Mouse (Mus musculus): ENCODE results near the gene Stoml3. TPM values are rescaled to one million over a fixed set of nuclear protein-coding genes. Genes with fewer than 3 reads are reported as not detected.

The Stoml3 gene
- 0.14 TPM in 1 of 2 replicates, not detected in the other for polyA plus RNA-seq (2015; fragmentation: Nextera tagmentation; extraction: Ambion mirVana)

DNA sequence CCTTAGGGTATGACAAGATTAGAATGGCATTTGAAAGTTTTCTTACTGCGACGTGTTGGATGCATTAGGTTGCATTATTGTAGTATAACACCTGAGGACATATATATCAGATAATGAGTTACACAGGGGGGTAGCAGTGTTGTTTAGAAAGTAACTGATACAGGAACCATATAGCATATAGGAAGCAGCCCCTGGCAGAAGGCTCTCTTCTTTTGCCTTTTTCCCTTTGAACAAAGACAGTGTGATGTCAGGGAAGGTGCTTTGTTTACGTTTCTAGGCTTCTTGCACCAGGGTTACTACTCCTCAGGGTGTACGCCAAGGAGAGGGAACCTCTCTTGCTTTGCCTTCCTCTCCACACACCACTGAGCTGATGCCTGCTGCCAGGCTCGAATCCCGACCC lies at the start of gene Stoml3:
Gene Stoml3 (plus strand): TSS at position 301 of the 400 bp plus-strand sequence.
- no peak for ATAC-seq (ENCODE audit: insufficient read depth, low FRiP score, low read depth)
- no peaks in the 10 kb centered on the region for H3K9me3 ChIP-seq
- H3K9ac ChIP-seq, result no peak within 1 kb of the TSS
- H3K36me3 ChIP-seq, result no peaks in the 10 kb centered on the region
- WGBS, result 77% methylated on average over 6 of the region's 6 CpGs
- H3K27ac ChIP-seq, result no peak within 1 kb of the TSS
- H3K4me1 ChIP-seq, result no peaks in the 10 kb centered on the region
- H3K27me3 ChIP-seq (replicated peaks), result no peaks in the 10 kb centered on the region
- H3K4me2 ChIP-seq, result no peak within 1 kb of the TSS
- H3K4me3 ChIP-seq (replicated peaks), result no peak within 1 kb of the TSS

DNA sequence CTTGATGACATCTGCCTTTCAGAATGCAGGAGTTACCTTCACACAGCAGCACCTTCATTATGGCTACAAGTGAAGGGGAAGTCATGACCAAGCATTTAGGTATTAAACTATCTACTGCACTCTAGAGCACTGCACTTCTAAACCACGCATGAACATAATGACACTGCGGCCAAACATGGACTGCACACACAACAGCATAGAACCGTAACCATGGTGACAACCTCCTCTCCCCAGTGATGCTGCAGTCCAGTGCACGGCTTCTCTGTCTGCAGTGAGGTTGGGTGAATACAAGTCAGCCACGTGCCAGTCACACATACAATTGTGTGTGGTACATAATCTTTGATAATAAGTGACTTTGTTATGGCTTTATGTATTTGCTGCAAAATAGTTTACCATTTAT lies 42.9 kb upstream of the Stoml3 start:
- H3K36me3 ChIP-seq, result 0 out of 2 replicates have a peak, but pooled peaks cover 2% of the 10 kb centered on the region
- H3K4me2 ChIP-seq, result no peak overlapping the region
- no peak overlapping the region for H3K27ac ChIP-seq
- H3K9me3 ChIP-seq, result no peaks in the 10 kb centered on the region
- 79% methylated on average over 5 of the region's 5 CpGs for WGBS
- no peaks in the 10 kb centered on the region for H3K27me3 ChIP-seq (replicated peaks)
- H3K4me1 ChIP-seq, result no peaks in the 10 kb centered on the region
- H3K4me3 ChIP-seq (replicated peaks), result no peak overlapping the region
- no peak overlapping the region for H3K9ac ChIP-seq
- no peak for ATAC-seq (ENCODE audit: insufficient read depth, low FRiP score, low read depth)

DNA sequence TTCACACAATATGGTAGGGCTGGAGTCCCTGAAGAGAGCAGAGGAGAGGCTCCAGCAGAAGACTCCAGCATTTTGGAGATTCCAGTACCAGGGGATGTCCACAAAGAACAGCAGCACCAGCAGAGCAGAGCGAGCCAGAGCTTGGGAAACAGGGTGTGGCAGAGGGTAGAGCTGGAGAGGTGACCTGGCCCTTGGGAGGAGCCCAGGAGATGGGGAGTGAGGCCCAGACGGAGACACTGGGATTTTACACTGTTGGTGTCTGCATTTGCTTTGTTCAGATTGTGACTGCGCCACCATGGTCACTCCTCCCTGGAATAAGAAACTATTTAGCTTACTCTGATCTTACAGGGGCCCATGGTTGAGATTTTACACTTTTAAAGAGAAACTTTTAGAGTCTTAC lies 41.7 kb upstream of the Stoml3 start:
- Histone ChIP-seq H3K9me3 (no peaks in the 10 kb centered on the region), H3K4me3 (replicated peaks) (no peak overlapping the region), H3K36me3 (peaks cover 10% of the 10 kb centered on the region; the same call in 1 of the 2 replicates), H3K27me3 (replicated peaks) (no peaks in the 10 kb centered on the region), H3K9ac (no peak overlapping the region), H3K4me1 (no peaks in the 10 kb centered on the region), H3K27ac (no peak overlapping the region), H3K4me2 (no peak overlapping the region)
- ATAC-seq (ENCODE audit: insufficient read depth, low FRiP score, low read depth), result no peak
- 82% methylated on average over 3 of the region's 3 CpGs for WGBS

DNA sequence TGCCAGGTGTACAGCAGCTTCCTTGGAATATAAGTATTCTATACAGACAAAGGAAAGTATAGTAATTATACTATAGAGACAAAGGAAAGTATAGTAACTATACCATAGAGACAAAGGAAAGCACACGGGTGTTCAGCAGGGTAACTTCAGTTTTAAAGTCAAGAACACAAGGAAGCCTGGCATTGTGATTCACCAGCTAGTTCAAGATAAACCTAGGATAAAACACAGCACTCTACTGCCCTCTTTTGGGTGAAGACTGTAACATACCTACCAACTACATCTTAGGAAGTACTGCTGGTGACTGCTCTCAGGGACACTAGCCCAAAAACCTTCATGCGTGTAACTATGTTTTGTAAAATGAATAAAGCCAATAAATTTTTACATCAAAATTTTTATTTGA lies 40.2 kb upstream of the Stoml3 start:
- Histone ChIP-seq H3K4me2 (no peak overlapping the region), H3K36me3 (peaks cover 20% of the 10 kb centered on the region), H3K9me3 (no peaks in the 10 kb centered on the region), H3K4me3 (replicated peaks) (no peak overlapping the region), H3K4me1 (no peaks in the 10 kb centered on the region), H3K9ac (no peak overlapping the region), H3K27me3 (replicated peaks) (no peaks in the 10 kb centered on the region), H3K27ac (no peak overlapping the region)
- no peak for ATAC-seq (ENCODE audit: insufficient read depth, low FRiP score, low read depth)
- 26% methylated on average over 2 of the region's 2 CpGs for WGBS

DNA sequence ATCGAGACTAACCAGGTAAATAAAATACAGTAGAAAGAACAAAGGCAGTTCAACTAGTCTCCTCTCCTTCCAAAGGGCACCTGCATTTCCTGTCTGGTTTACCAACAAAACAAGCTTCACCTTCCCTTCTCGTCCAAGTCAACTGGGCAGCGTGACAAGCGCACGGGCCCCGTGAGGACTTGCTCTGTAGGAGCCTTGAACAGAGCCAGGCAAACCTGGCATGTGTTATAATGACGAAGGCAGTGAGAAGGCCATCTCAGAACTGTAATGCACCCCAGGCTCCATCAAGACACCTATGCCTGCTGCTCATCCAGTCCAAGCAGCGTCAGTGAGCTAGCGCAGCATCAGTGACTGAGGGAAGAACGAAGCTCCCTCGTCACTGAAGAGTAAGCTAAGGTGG lies 37.8 kb upstream of the Stoml3 start:
- Histone ChIP-seq H3K27ac (no peak overlapping the region), H3K9ac (no peak overlapping the region), H3K36me3 (peaks cover 33% of the 10 kb centered on the region), H3K9me3 (no peaks in the 10 kb centered on the region), H3K4me2 (no peak overlapping the region), H3K4me3 (replicated peaks) (no peak overlapping the region), H3K27me3 (replicated peaks) (no peaks in the 10 kb centered on the region), H3K4me1 (no peaks in the 10 kb centered on the region)
- 92% methylated on average over 11 of the region's 11 CpGs for WGBS
- no peak for ATAC-seq (ENCODE audit: insufficient read depth, low FRiP score, low read depth)

DNA sequence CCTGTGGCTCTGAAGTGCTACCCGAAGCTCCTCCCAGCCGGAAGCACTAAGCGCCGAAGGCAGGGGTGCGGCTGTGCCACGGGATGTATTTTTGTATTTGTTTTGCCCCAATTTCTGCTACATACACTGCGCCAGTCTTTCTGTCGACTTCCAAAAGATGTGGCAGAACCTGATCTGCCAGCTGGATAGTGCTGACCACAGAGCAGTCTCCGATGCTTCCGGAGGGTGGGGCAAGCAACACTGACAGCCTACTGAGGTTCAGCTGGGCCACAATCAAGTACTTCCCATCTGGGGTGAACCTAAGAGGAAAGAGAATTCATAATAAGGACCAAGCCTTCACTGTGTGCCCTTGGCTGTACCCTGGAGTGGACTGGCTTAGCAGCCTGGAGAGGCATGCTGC lies 36.1 kb upstream of the Stoml3 start:
- H3K9me3 ChIP-seq, result no peaks in the 10 kb centered on the region
- H3K9ac ChIP-seq, result no peak overlapping the region
- H3K27me3 ChIP-seq (replicated peaks), result no peaks in the 10 kb centered on the region
- no peak overlapping the region for H3K27ac ChIP-seq
- 81% methylated on average over 10 of the region's 10 CpGs for WGBS
- no peak for ATAC-seq (ENCODE audit: insufficient read depth, low FRiP score, low read depth)
- no peaks in the 10 kb centered on the region for H3K4me1 ChIP-seq
- peaks cover 39% of the 10 kb centered on the region for H3K36me3 ChIP-seq
- no peak overlapping the region for H3K4me2 ChIP-seq
- no peak overlapping the region for H3K4me3 ChIP-seq (replicated peaks)

DNA sequence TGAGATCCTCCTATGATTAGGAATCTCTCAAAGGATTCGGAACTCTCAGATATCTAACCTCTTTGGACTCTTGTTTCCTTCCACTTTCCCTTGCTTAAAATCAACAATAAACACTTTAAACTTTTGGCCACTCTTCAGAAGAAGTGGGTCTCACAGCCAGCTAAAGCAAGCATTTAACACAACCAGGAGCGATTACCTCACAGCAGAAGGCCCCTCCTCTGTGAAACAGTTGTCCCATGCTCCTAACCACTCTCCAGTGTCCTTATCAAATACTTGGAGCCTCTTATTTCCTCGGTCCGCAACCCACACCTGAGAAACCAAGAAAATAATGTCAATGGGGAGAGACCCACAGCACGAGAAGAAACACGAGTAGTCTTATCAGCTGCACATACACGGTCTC lies 35.1 kb upstream of the Stoml3 start:
- Histone ChIP-seq H3K4me2 (no peak overlapping the region), H3K4me1 (no peaks in the 10 kb centered on the region)
- 91% methylated on average over 7 of the region's 7 CpGs for WGBS

DNA sequence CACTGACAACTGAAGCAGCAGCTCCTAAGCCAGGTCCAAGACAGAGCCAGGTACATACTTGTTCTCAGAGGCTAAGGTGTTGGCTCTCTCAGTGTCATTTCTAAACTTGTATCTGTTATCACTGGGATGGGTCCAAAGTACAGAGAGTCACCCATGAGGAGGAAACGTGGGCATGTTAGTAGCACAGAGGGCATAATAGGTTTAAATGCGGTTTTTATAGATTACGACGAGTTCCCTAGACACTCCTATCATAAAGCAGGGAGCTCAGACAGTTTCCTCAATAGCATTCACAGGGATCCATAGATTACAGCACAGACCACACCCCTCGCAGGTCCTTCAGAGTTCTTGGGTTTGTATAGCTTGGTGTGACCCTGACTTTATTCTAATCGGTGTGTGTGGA lies 34.4 kb upstream of the Stoml3 start:
- no peak overlapping the region for H3K27ac ChIP-seq
- ATAC-seq (ENCODE audit: insufficient read depth, low FRiP score, low read depth), result no peak
- no peak overlapping the region for H3K4me3 ChIP-seq (replicated peaks)
- peaks cover 49% of the 10 kb centered on the region for H3K36me3 ChIP-seq
- H3K27me3 ChIP-seq (replicated peaks), result no peaks in the 10 kb centered on the region
- H3K9me3 ChIP-seq, result no peaks in the 10 kb centered on the region
- H3K4me1 ChIP-seq, result no peaks in the 10 kb centered on the region
- H3K4me2 ChIP-seq, result no peak overlapping the region
- WGBS, result 84% methylated on average over 6 of the region's 6 CpGs
- no peak overlapping the region for H3K9ac ChIP-seq

More for the DNA sequence above, 35.1 kb upstream of the Stoml3 start:
- Histone ChIP-seq H3K27me3 (replicated peaks) (no peaks in the 10 kb centered on the region), H3K36me3 (peaks cover 44% of the 10 kb centered on the region), H3K4me3 (replicated peaks) (no peak overlapping the region), H3K9me3 (no peaks in the 10 kb centered on the region), H3K27ac (no peak overlapping the region), H3K9ac (no peak overlapping the region)
- ATAC-seq (ENCODE audit: insufficient read depth, low FRiP score, low read depth), result no peak

DNA sequence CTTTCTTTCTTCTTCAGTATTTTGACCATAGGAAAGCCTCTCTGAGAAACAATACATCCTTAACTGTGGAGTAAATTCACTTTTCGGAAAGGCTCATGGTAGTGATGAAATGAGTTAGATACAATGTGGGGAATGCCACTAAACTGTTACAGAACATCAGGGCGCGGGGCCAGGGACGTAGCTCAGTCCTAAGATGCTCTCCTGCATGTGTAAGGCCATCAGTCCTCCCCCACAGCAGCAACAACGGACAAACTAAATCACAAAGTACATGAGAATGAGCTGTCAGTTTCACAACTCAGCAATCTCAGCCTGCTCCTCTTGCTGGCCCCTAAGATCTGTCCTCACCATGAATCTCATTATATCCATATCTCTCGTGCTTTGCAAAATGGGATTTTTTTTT lies 33.9 kb upstream of the Stoml3 start:
- no peak overlapping the region for H3K9ac ChIP-seq
- no peak for ATAC-seq (ENCODE audit: insufficient read depth, low FRiP score, low read depth)

DNA sequence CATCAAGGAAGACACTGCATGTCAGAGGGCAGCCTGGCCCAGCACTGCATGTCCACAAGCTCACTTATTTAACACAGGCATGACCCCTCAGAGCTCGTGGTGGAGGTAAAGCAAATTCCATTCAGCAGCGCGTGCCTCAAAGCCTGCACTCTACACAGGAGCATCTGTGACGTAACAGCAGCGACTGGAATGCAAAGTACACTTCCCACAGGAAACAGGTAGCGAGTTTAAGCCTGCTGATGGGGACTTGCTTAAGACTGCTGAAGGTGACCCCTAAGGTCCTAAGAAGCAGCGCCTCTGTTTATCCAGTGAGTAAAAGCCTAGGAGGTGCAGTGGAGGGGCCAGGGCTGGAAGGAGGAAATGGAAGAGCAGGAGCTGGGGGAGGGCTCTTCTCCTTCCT lies 33.5 kb upstream of the Stoml3 start:
- Histone ChIP-seq H3K9me3 (no peaks in the 10 kb centered on the region), H3K4me2 (no peak overlapping the region), H3K27ac (no peak overlapping the region), H3K4me3 (replicated peaks) (no peak overlapping the region), H3K4me1 (no peaks in the 10 kb centered on the region), H3K36me3 (peaks cover 50% of the 10 kb centered on the region), H3K9ac (no peak overlapping the region), H3K27me3 (replicated peaks) (no peaks in the 10 kb centered on the region)
- 0 out of 2 replicates have a peak, but pooled peaks have one; percentile 45 for ATAC-seq (ENCODE audit: insufficient read depth, low FRiP score, low read depth)
- WGBS, result 67% methylated on average over 7 of the region's 7 CpGs

More for the DNA sequence above, 33.9 kb upstream of the Stoml3 start:
- Histone ChIP-seq H3K36me3 (peaks cover 49% of the 10 kb centered on the region), H3K4me3 (replicated peaks) (no peak overlapping the region), H3K4me2 (no peak overlapping the region), H3K27ac (no peak overlapping the region), H3K9me3 (no peaks in the 10 kb centered on the region), H3K4me1 (no peaks in the 10 kb centered on the region), H3K27me3 (replicated peaks) (no peaks in the 10 kb centered on the region)
- 87% methylated on average over 6 of the region's 6 CpGs for WGBS

DNA sequence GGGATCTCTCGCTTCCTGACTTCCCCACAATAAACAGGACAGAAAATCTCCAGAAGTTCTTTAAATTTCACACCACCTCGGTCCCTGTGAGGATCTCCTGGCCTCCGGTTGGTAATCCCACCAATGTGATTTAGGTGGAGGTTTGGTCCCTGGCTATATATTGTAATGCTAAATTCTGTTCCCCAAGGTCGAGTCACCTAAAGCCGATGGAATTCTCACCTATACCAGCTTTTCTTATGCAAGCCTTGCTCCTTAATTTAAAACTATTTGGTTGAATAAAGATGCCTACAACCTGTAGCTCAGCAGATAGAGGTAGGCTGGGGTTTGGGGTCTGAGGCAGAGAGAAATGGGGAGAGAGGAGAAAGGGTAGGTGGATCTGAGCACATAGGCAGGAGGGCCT lies 30.7 kb upstream of the Stoml3 start:
- no peaks in the 10 kb centered on the region for H3K27me3 ChIP-seq (replicated peaks)
- peaks cover 37% of the 10 kb centered on the region for H3K36me3 ChIP-seq
- 72% methylated on average over 5 of the region's 5 CpGs for WGBS
- ATAC-seq (ENCODE audit: insufficient read depth, low FRiP score, low read depth), result no peak
- no peaks in the 10 kb centered on the region for H3K9me3 ChIP-seq
- no peak overlapping the region for H3K4me2 ChIP-seq
- H3K27ac ChIP-seq, result no peak overlapping the region
- 0 out of 2 replicates have a peak, but pooled peaks cover 5% of the 10 kb centered on the region for H3K4me1 ChIP-seq
- H3K9ac ChIP-seq, result no peak overlapping the region
- H3K4me3 ChIP-seq (replicated peaks), result no peak overlapping the region

DNA sequence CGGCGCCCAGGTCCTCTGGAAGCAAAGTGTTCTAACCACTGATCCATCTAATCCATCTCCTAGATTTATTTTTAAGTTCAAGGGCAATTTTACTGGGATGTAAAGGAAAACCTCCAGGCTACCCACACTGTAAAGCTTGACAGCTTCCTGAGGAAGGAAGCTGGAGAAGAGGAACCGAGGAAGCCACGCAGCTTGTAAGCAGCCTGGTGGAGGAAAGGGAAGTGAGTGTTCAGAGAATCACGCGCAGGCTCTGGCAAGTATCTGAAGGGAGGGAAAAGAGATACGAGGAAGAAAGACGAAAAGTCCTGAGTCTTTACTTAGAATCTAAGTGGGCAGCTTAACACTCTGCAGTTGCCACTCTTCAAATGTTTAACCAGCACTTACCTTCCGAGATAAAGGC lies 28.3 kb upstream of the Stoml3 start:
- no peak overlapping the region for H3K4me2 ChIP-seq
- 69% methylated on average over 9 of the region's 9 CpGs for WGBS
- peaks cover 24% of the 10 kb centered on the region for H3K36me3 ChIP-seq
- no peak overlapping the region for H3K4me3 ChIP-seq (replicated peaks)
- no peaks in the 10 kb centered on the region for H3K9me3 ChIP-seq
- ATAC-seq (ENCODE audit: insufficient read depth, low FRiP score, low read depth), result no peak
- no peak overlapping the region for H3K9ac ChIP-seq
- H3K27me3 ChIP-seq (replicated peaks), result no peaks in the 10 kb centered on the region
- H3K27ac ChIP-seq, result no peak overlapping the region
- 0 out of 2 replicates have a peak, but pooled peaks cover 5% of the 10 kb centered on the region for H3K4me1 ChIP-seq

DNA sequence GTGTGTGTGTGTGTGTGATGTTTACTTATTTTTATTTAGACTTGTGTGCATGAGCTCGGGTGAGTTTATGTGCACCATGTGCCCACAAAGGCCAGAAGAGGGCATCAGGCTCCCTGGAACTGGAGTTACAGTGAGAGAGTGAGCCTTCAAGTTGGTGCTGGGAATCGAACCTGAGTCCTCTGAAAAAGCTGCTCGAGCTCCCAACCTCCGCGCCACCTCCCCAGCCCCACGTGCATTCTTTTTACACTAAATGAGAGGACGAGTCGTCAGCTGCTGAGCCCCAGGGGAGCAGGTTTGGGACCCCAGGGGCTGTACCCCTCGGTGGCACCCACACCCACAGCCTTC lies 25.8 kb upstream of the Stoml3 start:
- Histone ChIP-seq H3K9me3 (no peaks in the 10 kb centered on the region), H3K4me3 (replicated peaks) (peak overlapping the region; percentile 94), H3K4me2 (peak overlapping the region; percentile 68), H3K27ac (peak overlapping the region; percentile 89), H3K4me1 (peaks cover 18% of the 10 kb centered on the region), H3K36me3 (peaks cover 13% of the 10 kb centered on the region; the same call in 1 of the 2 replicates), H3K27me3 (replicated peaks) (no peaks in the 10 kb centered on the region), H3K9ac (peak overlapping the region; percentile 80)
- ATAC-seq (ENCODE audit: insufficient read depth, low FRiP score, low read depth), result no peak
- 5% methylated on average over 9 of the region's 9 CpGs for WGBS
